ENCODE assay signal across 14 mouse cellular contexts in the genomic region with DNA sequence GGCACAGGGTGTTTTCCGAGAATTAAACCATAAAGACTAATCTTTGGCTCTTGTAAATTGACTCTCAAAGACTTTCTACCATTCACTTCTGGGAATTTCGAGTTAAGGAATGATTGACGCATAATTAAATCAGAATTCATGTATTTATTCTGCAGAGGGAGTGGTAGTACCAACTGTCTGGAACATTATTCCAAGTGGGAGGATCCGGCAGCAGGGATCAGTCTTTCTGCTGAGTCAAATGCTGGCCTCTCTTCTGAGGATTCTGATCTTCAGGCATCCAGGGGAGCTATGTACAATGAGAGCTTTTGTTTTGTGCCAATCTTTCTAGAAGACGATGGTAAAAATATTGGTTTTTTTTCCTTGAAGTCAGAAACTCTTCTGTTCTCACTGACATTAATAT.
"Had no signal": no experiment of that assay in that cellular context is flagged by ENCODE, and none has a peak within 500 bp of the region (broad histone marks: within the 10 kb centered on the region; RNA-seq: fewer than 3 reads in every experiment).

No protein-coding gene starts in this region.

- H3K27ac ChIP-seq: limb, embryonic 12.5 days; liver, embryonic 13.5 days; lung, embryonic 15.5 days; macrophage; neural tube, embryonic 13.5 days had no signal

- H3K4me3 ChIP-seq: limb, embryonic 12.5 days; liver, embryonic 13.5 days; lung, embryonic 15.5 days; neural tube, embryonic 13.5 days had no signal

- H3K36me3 ChIP-seq: limb, embryonic 12.5 days; liver, embryonic 13.5 days; lung, embryonic 15.5 days; neural tube, embryonic 13.5 days had no signal

- H3K4me1 ChIP-seq: limb, embryonic 12.5 days; liver, embryonic 13.5 days; lung, embryonic 15.5 days; neural tube, embryonic 13.5 days had no signal

- ATAC-seq: liver, postnatal 0 days; midbrain, embryonic 16.5 days had no signal

- H3K27me3 ChIP-seq: limb, embryonic 12.5 days; liver, embryonic 13.5 days; lung, embryonic 15.5 days; neural tube, embryonic 13.5 days had no signal

- H3K9me3 ChIP-seq: limb, embryonic 12.5 days; liver, embryonic 13.5 days; lung, embryonic 15.5 days; neural tube, embryonic 13.5 days had no signal

- H3K4me2 ChIP-seq: limb, embryonic 12.5 days; liver, embryonic 13.5 days; lung, embryonic 15.5 days; neural tube, embryonic 13.5 days had no signal

- DNase-seq: kidney, adult 8-10 months; kidney, postnatal 25 days; liver; liver, embryonic 13.5 days; liver, postnatal 0 days; lung, postnatal 14 days; right cerebral cortex, adult 18-20 months; thymus, adult 18-20 months; thymus, postnatal 25 days had no signal

- H3K9ac ChIP-seq: limb, embryonic 12.5 days; liver, embryonic 13.5 days; liver, postnatal 0 days; lung, embryonic 15.5 days; neural tube, embryonic 13.5 days had no signal
